Mouse (Mus musculus) testis, adult 2 months (tissue): ENCODE measurements around the gene Cyp2e1.

Experiments
- CTCF ChIP-seq: fragments of 200-500 bp; IDR thresholded peaks from 2 replicates; pipeline ENCODE4 v1.5.1; 2012; ENCODE audit warnings: low read depth, mild to moderate bottlenecking, inconsistent platforms, low read length, moderate library complexity; ENCODE audit not compliant: control insufficient read depth, insufficient read depth, insufficient replicate concordance
- POLR2A ChIP-seq: fragments of 200-500 bp; IDR thresholded peaks from 2 replicates; pipeline ENCODE4 v1.6.1; 2012; ENCODE audit warnings: low read depth, mild to moderate bottlenecking, inconsistent platforms, low read length, moderate library complexity; ENCODE audit not compliant: control insufficient read depth

- TF ChIP-seq POLR2A (no peak), CTCF (no peak)
Measured at GRCm38 (mm10) chr7:140748827-140749160, 14.7 kb upstream of the Cyp2e1 start.
